ENCODE assay signal across 21 mouse cellular contexts in the genomic region with DNA sequence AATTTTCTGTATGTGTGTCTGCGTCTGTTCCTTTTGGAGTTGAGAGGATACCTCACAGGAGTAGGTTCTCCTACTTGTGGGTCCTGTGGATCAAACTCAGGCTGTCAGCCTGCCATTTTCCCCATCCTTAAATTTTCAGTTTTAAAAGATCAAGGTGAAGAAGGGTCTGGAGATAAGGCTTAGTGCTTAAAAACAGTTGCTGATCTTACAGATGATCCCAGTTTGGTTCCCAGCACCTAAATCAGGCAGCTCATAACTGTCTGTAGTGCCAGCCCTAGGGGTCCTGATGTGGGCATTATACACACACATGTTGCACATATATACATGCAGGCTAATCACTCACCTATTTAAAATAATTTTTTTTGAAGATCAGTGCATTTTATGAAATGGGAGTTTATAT.
"Had no signal": no experiment of that assay in that cellular context is flagged by ENCODE, and none has a peak within 500 bp of the region (broad histone marks: within the 10 kb centered on the region; RNA-seq: fewer than 3 reads in every experiment).

No protein-coding gene starts in this region.

- DNase-seq: gastrocnemius, adult 2 months; gastrocnemius, postnatal 10 days; gastrocnemius, postnatal 25 days; heart, adult 2 months; kidney, adult 18-20 months; liver; liver, embryonic 13.5 days had no signal

- H3K9ac ChIP-seq: heart, embryonic 13.5 days; heart, embryonic 15.5 days; hindbrain, embryonic 12.5 days; hindbrain, embryonic 15.5 days; intestine, embryonic 15.5 days; limb, embryonic 12.5 days; liver, embryonic 13.5 days; liver, embryonic 15.5 days had no signal

- H3K4me2 ChIP-seq: heart, embryonic 11.5 days; heart, embryonic 13.5 days; heart, embryonic 15.5 days; hindbrain, embryonic 12.5 days; hindbrain, embryonic 15.5 days; intestine, embryonic 15.5 days; limb, embryonic 12.5 days; liver, embryonic 11.5 days; liver, embryonic 13.5 days; liver, embryonic 15.5 days had no signal

- H3K4me1 ChIP-seq: heart, embryonic 13.5 days; heart, embryonic 15.5 days; hindbrain, embryonic 10.5 days; hindbrain, embryonic 12.5 days; hindbrain, embryonic 15.5 days; intestine, embryonic 15.5 days; limb, embryonic 10.5 days; limb, embryonic 12.5 days; liver, embryonic 13.5 days; liver, embryonic 15.5 days had no signal

- H3K27me3 ChIP-seq: heart, embryonic 13.5 days; heart, embryonic 15.5 days; hindbrain, embryonic 12.5 days; hindbrain, embryonic 15.5 days; intestine, embryonic 15.5 days; limb, embryonic 12.5 days; liver, embryonic 13.5 days; liver, embryonic 15.5 days had no signal

- H3K9me3 ChIP-seq: heart, embryonic 13.5 days; heart, embryonic 15.5 days; hindbrain, embryonic 10.5 days; hindbrain, embryonic 12.5 days; hindbrain, embryonic 15.5 days; intestine, embryonic 15.5 days; limb, embryonic 10.5 days; limb, embryonic 12.5 days; liver, embryonic 13.5 days; liver, embryonic 15.5 days had no signal

- H3K4me3 ChIP-seq: gastrocnemius, adult 2 months; heart, adult 2 months; heart, embryonic 13.5 days; heart, embryonic 15.5 days; hindbrain, embryonic 10.5 days; hindbrain, embryonic 12.5 days; hindbrain, embryonic 15.5 days; intestine, embryonic 15.5 days; left cerebral cortex, adult 2 months; limb, embryonic 10.5 days; limb, embryonic 12.5 days; liver, embryonic 13.5 days; liver, embryonic 15.5 days had no signal

- ATAC-seq: inflammation-experienced regulatory T-cells, adult 6 months; intestine, postnatal 0 days had no signal

- H3K36me3 ChIP-seq: intestine, embryonic 15.5 days had no signal

- H3K27ac ChIP-seq: gastrocnemius, adult 2 months; heart, adult 2 months; heart, embryonic 13.5 days; heart, embryonic 15.5 days; hindbrain, embryonic 10.5 days; hindbrain, embryonic 12.5 days; hindbrain, embryonic 15.5 days; intestine, embryonic 15.5 days; left cerebral cortex, adult 2 months; limb, embryonic 10.5 days; limb, embryonic 12.5 days; liver, embryonic 13.5 days; liver, embryonic 15.5 days had no signal
